Mouse (Mus musculus) liver, postnatal 0 days (tissue): ENCODE data around the gene Irgm1. TPM values are rescaled to one million over a fixed set of nuclear protein-coding genes. Genes with fewer than 3 reads are reported as not detected.
"Not testable (repeated sequence)": the region's sequence is repeated elsewhere in the genome, so short reads cannot be mapped to it uniquely, and the experiment has no call there.

Experiments
- ATAC-seq: fragments of 200-750 bp; cut with Nextera tagmentation; 2 replicates; pipeline ENCODE4 v1.8.0; 2017; ENCODE audit warnings: mild to moderate bottlenecking, moderate library complexity
- DNase-seq: peaks from one replicate; pipeline ENCODE4 v3.0.0-alpha.2; 2016
- H3K27ac ChIP-seq: fragments of 300-500 bp; sonication (generic); 2 replicates; pipeline ENCODE4 v1.5.1; 2014; ENCODE audit warnings: antibody characterized with exemption, moderate library complexity, mild to moderate bottlenecking, low read depth
- H3K27me3 ChIP-seq: fragments of 300-500 bp; sonication (generic); 2 replicates; pipeline ENCODE4 v1.6.1; 2014; ENCODE audit warnings: low read length, control low read depth, mixed read lengths; ENCODE audit not compliant: insufficient read depth
- H3K36me3 ChIP-seq: fragments of 300-500 bp; sonication (generic); replicated peaks from 2 replicates; pipeline ENCODE4 v1.6.1; 2014; ENCODE audit warnings: mild to moderate bottlenecking, control low read depth, low read length, moderate library complexity, mixed read lengths; ENCODE audit not compliant: insufficient read depth
- H3K4me1 ChIP-seq: fragments of 300-500 bp; sonication (generic); 2 replicates; pipeline ENCODE4 v1.6.1; 2014; ENCODE audit warnings: antibody characterized with exemption, mild to moderate bottlenecking, control low read depth; ENCODE audit not compliant: insufficient read depth
- H3K4me2 ChIP-seq: fragments of 300-500 bp; sonication (generic); 2 replicates; pipeline ENCODE4 v1.6.1; 2014; ENCODE audit warnings: low read depth, mild to moderate bottlenecking, low read length, moderate library complexity, mixed read lengths
- H3K4me3 ChIP-seq: fragments of 300-500 bp; sonication (generic); 2 replicates; pipeline ENCODE4 v1.5.1; 2014; ENCODE audit warnings: low read depth, low read length
- H3K9ac ChIP-seq: fragments of 300-500 bp; sonication (generic); replicated peaks from 2 replicates; pipeline ENCODE4 v1.6.1; 2014; ENCODE audit warnings: mild to moderate bottlenecking, moderate library complexity
- H3K9me3 ChIP-seq: fragments of 300-500 bp; sonication (generic); 2 replicates; pipeline ENCODE4 v1.6.1; 2016; ENCODE audit warnings: mild to moderate bottlenecking, control low read depth, low read length, mixed read lengths
- CTCF ChIP-seq: sonication (generic); IDR thresholded peaks from 2 replicates; pipeline ENCODE4 v1.5.1; 2016; ENCODE audit warnings: antibody characterized with exemption, low read depth
- EP300 ChIP-seq: IDR thresholded peaks from 2 replicates; pipeline ENCODE4 v1.6.1; 2016; ENCODE audit warnings: antibody characterized with exemption, low read depth, mild to moderate bottlenecking
- WGBS: fragments of 180-500 bp; shearing (Covaris S2); extraction: QIAGEN DNeasy Blood & Tissue Kit; methylation state at CpG from one replicate; pipeline ENCODE4 v1.1.7; 2014; ENCODE audit not compliant: insufficient replicate concordance; 5-methylcytosine and 5-hydroxymethylcytosine counted together
- polyA plus RNA-seq: library from polyadenylated mRNA; unstranded; fragments of >200 nt; fragmentation: Nextera tagmentation; extraction: Ambion mirVana; gene quantifications from 2 replicates; pipeline ENCODE4 v1.2.1, GENCODE M21; 2015

Irgm1 gene
- polyA plus RNA-seq, result 42.7 and 44.1 TPM in 2 replicates

GRCm38 (mm10) chr11:48871201-48871772, at the start of gene Irgm1:
Gene Irgm1, minus strand, starts transcription at chr11:48871683.
- TF ChIP-seq EP300 (peak; percentile 74), CTCF (peak; percentile 43)
- H3K27me3 ChIP-seq, result no peaks in the 10 kb centered on the region
- DNase-seq, result peak; percentile 91

GRCm38 (mm10) chr11:48918380-48918779, 46.9 kb upstream of the Irgm1 start:
- Histone ChIP-seq H3K4me2 (no peak overlapping the region), H3K36me3 (no peaks in the 10 kb centered on the region), H3K4me3 (no peak overlapping the region), H3K27ac (no peak overlapping the region), H3K27me3 (no peaks in the 10 kb centered on the region), H3K9ac (no peak overlapping the region), H3K4me1 (no peaks in the 10 kb centered on the region), H3K9me3 (no peaks in the 10 kb centered on the region)
- no peak for TF ChIP-seq CTCF
- no peak for TF ChIP-seq EP300
- no peak for DNase-seq
- WGBS, result 79% methylated on average over 3 of the region's 3 CpGs
- ATAC-seq, result no peak

More at GRCm38 (mm10) chr11:48871201-48871772, at the start of gene Irgm1:
- peak; percentile 67 for ATAC-seq
- Histone ChIP-seq H3K9me3 (no peaks in the 10 kb centered on the region), H3K27ac (peak within 1 kb of the TSS; percentile 92), H3K4me1 (peaks cover 35% of the 10 kb centered on the region), H3K36me3 (peaks cover 19% of the 10 kb centered on the region), H3K4me2 (peak within 1 kb of the TSS; percentile 72), H3K4me3 (peak within 1 kb of the TSS; percentile 71), H3K9ac (peak within 1 kb of the TSS; percentile 79)
- under 1% methylated on average over 19 of the region's 19 CpGs for WGBS

- H3K36me3 ChIP-seq, result no peaks in the 10 kb centered on the region
- no peak overlapping the region for H3K27ac ChIP-seq
- H3K9ac ChIP-seq, result no peak overlapping the region
- WGBS, result 74% methylated on average over 1 of the region's 1 CpGs
- no peak overlapping the region for H3K4me2 ChIP-seq
- no peak overlapping the region for H3K4me3 ChIP-seq
- H3K9me3 ChIP-seq, result no peaks in the 10 kb centered on the region
- TF ChIP-seq EP300 (no peak), CTCF (no peak)
- peaks cover 3% of the 10 kb centered on the region; the same call in 1 of the 2 replicates for H3K4me1 ChIP-seq
- H3K27me3 ChIP-seq, result no peaks in the 10 kb centered on the region
- DNase-seq (no peak), ATAC-seq (no peak)
Measured at GRCm38 (mm10) chr11:48913611-48914010, 42.1 kb upstream of the Irgm1 start.

- no peak for DNase-seq
- Histone ChIP-seq H3K4me2 (no peak overlapping the region), H3K9me3 (no peaks in the 10 kb centered on the region), H3K4me3 (no peak overlapping the region), H3K27me3 (no peaks in the 10 kb centered on the region), H3K36me3 (no peaks in the 10 kb centered on the region), H3K9ac (no peak overlapping the region), H3K27ac (no peak overlapping the region), H3K4me1 (peaks cover 7% of the 10 kb centered on the region; the same call in 1 of the 2 replicates)
- no peak for TF ChIP-seq EP300
- TF ChIP-seq CTCF, result no peak
- WGBS, result 12% methylated on average over 1 of the region's 1 CpGs
- ATAC-seq, result no peak
Measured at GRCm38 (mm10) chr11:48908459-48908858, 37.0 kb upstream of the Irgm1 start.

GRCm38 (mm10) chr11:48902021-48902420, 30.5 kb upstream of the Irgm1 start, which contains the start of gene Gm5431:
Gene Gm5431, minus strand, starts transcription at chr11:48902214.
- TF ChIP-seq EP300 (no peak), CTCF (no peak)
- 0 out of 2 replicates have a peak within 1 kb of the TSS, but pooled peaks have one; percentile 6 for H3K4me3 ChIP-seq
- H3K9ac ChIP-seq, result no peak within 1 kb of the TSS
- H3K9me3 ChIP-seq, result no peaks in the 10 kb centered on the region
- peak within 1 kb of the TSS; percentile 35 for H3K4me2 ChIP-seq
- no peaks in the 10 kb centered on the region for H3K36me3 ChIP-seq
- H3K4me1 ChIP-seq, result peaks cover 10% of the 10 kb centered on the region; the same call in 1 of the 2 replicates
- ATAC-seq (peak; percentile 47), DNase-seq (no peak)
- no peaks in the 10 kb centered on the region for H3K27me3 ChIP-seq
- H3K27ac ChIP-seq, result peak within 1 kb of the TSS; percentile 85
- 41% methylated on average over 2 of the region's 2 CpGs for WGBS

- DNase-seq, H3K36me3 ChIP-seq, H3K9me3 ChIP-seq, H3K9ac ChIP-seq, H3K4me1 ChIP-seq, H3K27me3 ChIP-seq: not testable (repeated sequence)
- ATAC-seq, result peak; percentile 35; the same call in 1 of the 2 replicates
- H3K4me3 ChIP-seq, result 0 out of 2 replicates have a peak overlapping the region, but pooled peaks have one; percentile 6
- 57% methylated on average over 1 of the region's 1 CpGs for WGBS
- H3K27ac ChIP-seq, result peak overlapping the region; percentile 85
- peak overlapping the region; percentile 35 for H3K4me2 ChIP-seq
Measured at GRCm38 (mm10) chr11:48901567-48901930, 30.1 kb upstream of the Irgm1 start.
